In the genomic region with DNA sequence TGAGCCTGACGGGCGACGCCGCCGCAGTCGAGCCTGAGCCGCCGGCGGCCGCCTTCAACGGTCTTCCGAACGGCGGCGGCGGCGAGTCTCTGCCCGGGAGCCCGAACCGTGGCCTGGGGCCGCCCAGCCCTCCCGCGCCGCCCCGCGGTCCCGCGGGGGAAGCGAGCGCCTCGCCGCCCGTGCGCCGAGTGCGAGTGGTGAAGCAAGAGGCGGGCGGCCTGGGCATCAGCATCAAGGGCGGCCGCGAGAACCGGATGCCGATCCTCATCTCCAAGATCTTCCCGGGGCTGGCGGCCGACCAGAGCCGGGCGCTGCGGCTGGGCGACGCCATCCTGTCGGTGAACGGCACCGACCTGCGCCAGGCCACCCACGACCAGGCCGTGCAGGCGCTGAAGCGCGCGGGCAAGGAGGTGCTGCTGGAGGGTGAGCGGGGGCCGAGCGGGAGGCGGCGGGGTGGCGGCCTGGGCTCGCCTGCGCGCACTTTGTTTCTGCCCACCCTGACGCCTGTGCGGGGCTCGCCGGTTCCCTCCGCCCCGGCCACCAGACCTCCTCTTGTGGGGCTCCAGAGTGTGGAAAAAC, we compare ENCODE assay signal across 7 mouse cellular contexts. TPM values are rescaled to one million over a fixed set of nuclear protein-coding genes. Genes with fewer than 3 reads are reported as not detected.
A peak's percentile ranks its signal among the peaks of the same experiment; 100 is the strongest.
DNase-seq lines count a peak whose midpoint lies in the region; ATAC-seq and TF ChIP-seq lines count a peak whose summit lies in the region.

No protein-coding gene starts in this region.

- H3K9me3 ChIP-seq in intestine, embryonic 15.5 days, result no peaks in the 10 kb centered on the region
- H3K9me3 ChIP-seq in limb, embryonic 14.5 days (ENCODE audit: control insufficient read depth, low read length), result no peaks in the 10 kb centered on the region
- no peaks in the 10 kb centered on the region for H3K9me3 ChIP-seq in midbrain, embryonic 14.5 days (ENCODE audit: control insufficient read depth, low read length)

- ATAC-seq in intestine, embryonic 15.5 days, result peak; percentile 73
- peak; percentile 59 for ATAC-seq in limb, embryonic 14.5 days (ENCODE audit: low FRiP score, low read depth)
- peak; percentile 62; the same call in 1 of the 2 replicates for ATAC-seq in midbrain, embryonic 14.5 days (ENCODE audit: low FRiP score, low TSS enrichment)

- peaks cover 12% of the 10 kb centered on the region for H3K4me1 ChIP-seq in intestine, embryonic 15.5 days (replicated peaks)
- peaks cover 31% of the 10 kb centered on the region for H3K4me1 ChIP-seq in limb, embryonic 14.5 days (ENCODE audit: control insufficient read depth, insufficient read depth, low read length)
- peaks cover 19% of the 10 kb centered on the region for H3K4me1 ChIP-seq in midbrain, embryonic 14.5 days (ENCODE audit: control insufficient read depth, insufficient read depth, low read length)
- no peaks in the 10 kb centered on the region for H3K4me1 ChIP-seq in spleen, adult 2 months (ENCODE audit: control insufficient read depth, insufficient read depth, insufficient read length)

- no peaks in the 10 kb centered on the region for H3K36me3 ChIP-seq in intestine, embryonic 15.5 days
- no peaks in the 10 kb centered on the region for H3K36me3 ChIP-seq in limb, embryonic 14.5 days (ENCODE audit: control insufficient read depth, insufficient read depth, low read length)
- no peaks in the 10 kb centered on the region for H3K36me3 ChIP-seq in midbrain, embryonic 14.5 days (ENCODE audit: control insufficient read depth, insufficient read depth, low read length)
- H3K36me3 ChIP-seq in spleen, adult 2 months (ENCODE audit: control insufficient read depth, insufficient read depth, low read length), result no peaks in the 10 kb centered on the region

- H3K9ac ChIP-seq in intestine, embryonic 15.5 days, result peak overlapping the region; percentile 94
- peak overlapping the region; percentile 91 for H3K9ac ChIP-seq in limb, embryonic 14.5 days (ENCODE audit: low read depth, low read length, severe bottlenecking)
- H3K9ac ChIP-seq in midbrain, embryonic 14.5 days (replicated peaks; ENCODE audit: low read length), result peak overlapping the region; percentile 78

- H3K4me3 ChIP-seq in intestine, embryonic 15.5 days (replicated peaks), result peak overlapping the region; percentile 78
- H3K4me3 ChIP-seq in limb, embryonic 14.5 days (replicated peaks; ENCODE audit: low read length), result peak overlapping the region; percentile 90
- H3K4me3 ChIP-seq in midbrain, embryonic 14.5 days (replicated peaks; ENCODE audit: low read depth, low read length), result peak overlapping the region; percentile 80
- H3K4me3 ChIP-seq in spleen, adult 2 months (ENCODE audit: extremely low read depth, insufficient read depth, insufficient read length), result peak overlapping the region; percentile 77

- H3K4me2 ChIP-seq in intestine, embryonic 15.5 days (replicated peaks), result peak overlapping the region; percentile 77
- H3K4me2 ChIP-seq in limb, embryonic 14.5 days (replicated peaks; ENCODE audit: low read depth, low read length, severe bottlenecking), result peak overlapping the region; percentile 81
- peak overlapping the region; percentile 86 for H3K4me2 ChIP-seq in midbrain, embryonic 14.5 days (ENCODE audit: low read length)

- TF ChIP-seq CTCF in spleen, adult 2 months (IDR thresholded peaks at IDR 0.05; ENCODE audit: extremely low read depth, insufficient read depth, insufficient read length, insufficient replicate concordance), result no peak

- DNase-seq in ZHBTc4 (ENCODE audit: low read depth, low spot score), result peak; percentile 62
- DNase-seq in cerebellum, adult 9-10 months, result peak; percentile 60
- DNase-seq in gastrocnemius, postnatal 10 days, result peak; percentile 64
- no peak for DNase-seq in limb, embryonic 14.5 days (ENCODE audit: low spot score)
- DNase-seq in midbrain, embryonic 14.5 days, result peak; percentile 71
- DNase-seq in spleen, adult 2 months (ENCODE audit: low read depth in 1 of 2, low spot score in 2 of 2), result peak in 1 of 2 experiments; percentile 33

- TF ChIP-seq POLR2A in limb, embryonic 14.5 days (IDR thresholded peaks at IDR 0.05; ENCODE audit: borderline replicate concordance, extremely low read depth, insufficient read depth, insufficient read length), result no peak
- TF ChIP-seq POLR2A in spleen, adult 2 months (IDR thresholded peaks at IDR 0.05; ENCODE audit: low read depth, low read length), result no peak

- under 1% methylated on average over 75 of the region's 76 CpGs for WGBS in intestine, embryonic 15.5 days
- 0% methylated on average over 40 of the region's 76 CpGs for WGBS in limb, embryonic 14.5 days
- under 1% methylated on average over 76 of the region's 76 CpGs for WGBS in midbrain, embryonic 14.5 days
- WGBS in spleen, adult 2 months, result under 1% methylated on average over 60 of the region's 76 CpGs

- H3K27me3 ChIP-seq in intestine, embryonic 15.5 days (replicated peaks), result no peaks in the 10 kb centered on the region
- no peaks in the 10 kb centered on the region for H3K27me3 ChIP-seq in limb, embryonic 14.5 days (ENCODE audit: control insufficient read depth, insufficient read depth, low read length)
- H3K27me3 ChIP-seq in midbrain, embryonic 14.5 days (ENCODE audit: control insufficient read depth, insufficient read depth, low read length), result peaks cover 5% of the 10 kb centered on the region; the same call in 1 of the 2 replicates
- H3K27me3 ChIP-seq in spleen, adult 2 months (ENCODE audit: control insufficient read depth, insufficient read depth, low read length), result peaks cover 3% of the 10 kb centered on the region; the same call in 1 of the 2 replicates

- H3K27ac ChIP-seq in intestine, embryonic 15.5 days, result peak overlapping the region; percentile 92
- H3K27ac ChIP-seq in limb, embryonic 14.5 days (replicated peaks; ENCODE audit: low read depth, low read length), result peak overlapping the region; percentile 86
- peak overlapping the region; percentile 90 for H3K27ac ChIP-seq in midbrain, embryonic 14.5 days (replicated peaks; ENCODE audit: low read depth, low read length)
- peak overlapping the region; percentile 75 for H3K27ac ChIP-seq in spleen, adult 2 months (ENCODE audit: insufficient read depth, low read length)

RNA-seq across cellular contexts. Expression of a gene that starts 0.4 kb away (rescaled TPM):
- total RNA-seq in gastrocnemius, postnatal 10 days (2021), result 10 to 100 TPM; 18.5 to 22.0 TPM
- 11.3 and 11.4 TPM in 2 replicates for polyA plus RNA-seq in intestine, embryonic 15.5 days (2015; fragmentation: Nextera tagmentation; extraction: Ambion mirVana)
- 13.9 and 15.4 TPM in 2 replicates for polyA plus RNA-seq in limb, embryonic 14.5 days (2012; rRNA removed)
- 20.4 and 20.7 TPM in 2 replicates for polyA plus RNA-seq in limb, embryonic 14.5 days (2014; fragmentation: Nextera tagmentation; extraction: Ambion mirVana)
- 3.5 and 3.9 TPM in 2 replicates for polyA plus RNA-seq in midbrain, embryonic 14.5 days (2014; fragmentation: Nextera tagmentation; extraction: Ambion mirVana)
- polyA plus RNA-seq in spleen, adult 2 months (2012; rRNA removed), result 4.9 and 5.5 TPM in 2 replicates

RNA-seq across cellular contexts. Expression of a gene that starts 42.6 kb away (rescaled TPM):
- 10 to 100 TPM; 18.1 to 21.7 TPM for total RNA-seq in gastrocnemius, postnatal 10 days (2021)
- polyA plus RNA-seq in intestine, embryonic 15.5 days (2015; fragmentation: Nextera tagmentation; extraction: Ambion mirVana), result 67.1 and 71.1 TPM in 2 replicates
- polyA plus RNA-seq in limb, embryonic 14.5 days (2012; rRNA removed), result 50.7 and 53.3 TPM in 2 replicates
- polyA plus RNA-seq in limb, embryonic 14.5 days (2014; fragmentation: Nextera tagmentation; extraction: Ambion mirVana), result 61.9 and 64.0 TPM in 2 replicates
- polyA plus RNA-seq in midbrain, embryonic 14.5 days (2014; fragmentation: Nextera tagmentation; extraction: Ambion mirVana), result 39.8 and 44.8 TPM in 2 replicates
- 13.6 and 15.5 TPM in 2 replicates for polyA plus RNA-seq in spleen, adult 2 months (2012; rRNA removed)
